Mouse (Mus musculus) heart, adult 2 months (tissue): ENCODE measurements around the gene Cdh4. TPM values are rescaled to one million over a fixed set of nuclear protein-coding genes. Genes with fewer than 3 reads are reported as not detected.
A peak's percentile ranks its signal among the peaks of the same experiment; 100 is the strongest.

ENCODE experiments used
- DNase-seq, 2 experiments: peaks; one replicate each; pipeline ENCODE4 v3.0.0; 2021
- H3K27ac ChIP-seq: fragments of 200-600 bp; 2 replicates; pipeline ENCODE4 v1.8.1; 2022
- H3K27me3 ChIP-seq: fragments of 200-500 bp; 2 replicates; pipeline ENCODE4 v1.6.1; 2012; ENCODE audit warnings: mild to moderate bottlenecking, low read length, inconsistent platforms, mixed read lengths; ENCODE audit not compliant: control insufficient read depth, insufficient read depth
- H3K36me3 ChIP-seq: fragments of 200-500 bp; 2 replicates; pipeline ENCODE4 v1.6.1; 2012; ENCODE audit warnings: low read length, inconsistent platforms; ENCODE audit not compliant: control insufficient read depth, insufficient read depth
- H3K4me1 ChIP-seq: fragments of 200-500 bp; 2 replicates; pipeline ENCODE4 v1.6.1; 2011; ENCODE audit warnings: low read length; ENCODE audit not compliant: control insufficient read depth, insufficient read depth
- H3K4me3 ChIP-seq: fragments of 200-600 bp; 2 replicates; pipeline ENCODE4 v1.8.1; 2022
- H3K79me2 ChIP-seq: fragments of 200-500 bp; replicated peaks from 2 replicates; pipeline ENCODE4 v1.6.1; 2012; ENCODE audit warnings: mild to moderate bottlenecking, inconsistent platforms, low read length, moderate library complexity, mixed read lengths; ENCODE audit not compliant: control insufficient read depth, insufficient read depth
- H3K9ac ChIP-seq: fragments of 200-500 bp; 2 replicates; pipeline ENCODE4 v1.6.1; 2012; ENCODE audit warnings: low read depth, mild to moderate bottlenecking, control low read depth, inconsistent platforms, low read length, mixed read lengths
- CTCF ChIP-seq: fragments of 200-600 bp; IDR thresholded peaks from 2 replicates; pipeline ENCODE4 v1.8.1; 2022; ENCODE audit warnings: antibody characterized with exemption, mild to moderate bottlenecking, moderate library complexity
- EP300 ChIP-seq: fragments of 200-500 bp; IDR thresholded peaks from 2 replicates; pipeline ENCODE4 v1.6.1; 2011; ENCODE audit warnings: low read depth, low read length, control low read depth; ENCODE audit not compliant: insufficient read depth
- POLR2A ChIP-seq: fragments of 200-500 bp; IDR thresholded peaks from 2 replicates; pipeline ENCODE4 v1.6.1; 2011; ENCODE audit warnings: mild to moderate bottlenecking, low read depth, low read length, control low read depth; ENCODE audit not compliant: insufficient read depth
- WGBS: fragments of 180-500 bp; shearing (Covaris S2); methylation state at CpG from one replicate; pipeline ENCODE4 v1.1.7; 2018; 5-methylcytosine and 5-hydroxymethylcytosine counted together
- intact Hi-C: fragments of 180-260 bp; cut with DNase I; formaldehyde crosslinking; loops from one replicate; pipeline ENCODE4 v1.15.1; 2025
- polyA plus RNA-seq: library from polyadenylated mRNA; depleted of rRNA; stranded (reverse); fragments of >200 nt; gene quantifications from 2 replicates; pipeline ENCODE4 v1.2.3, GENCODE M21; 2012
- total RNA-seq, 2 experiments: library from RNA; stranded (reverse); gene quantifications; 2 replicates each; pipeline ENCODE4 v1.2.3; 2021

The Cdh4 gene
- total and polyA plus RNA-seq, 3 experiments: 0.90 to 1.2 (median 0.93) TPM

- no peak for DNase-seq
- Histone ChIP-seq H3K9ac (no peak overlapping the region), H3K79me2 (no peaks in the 10 kb centered on the region), H3K4me3 (no peak overlapping the region), H3K36me3 (no peaks in the 10 kb centered on the region), H3K27me3 (no peaks in the 10 kb centered on the region), H3K27ac (no peak overlapping the region), H3K4me1 (no peaks in the 10 kb centered on the region)
- intact Hi-C loops: no loop called here
- TF ChIP-seq POLR2A: no peak
- no peak for TF ChIP-seq EP300
- no peak for TF ChIP-seq CTCF
- WGBS: 82% methylated on average over 10 of the region's 10 CpGs
Measured at GRCm38 (mm10) chr2:179630720-179631119, 188.5 kb downstream of the Cdh4 start.

- intact Hi-C loops: no loop called here
- no peak for TF ChIP-seq POLR2A
- no peak for TF ChIP-seq CTCF
- TF ChIP-seq EP300: no peak
- H3K27me3 ChIP-seq: no peaks in the 10 kb centered on the region
- H3K27ac ChIP-seq: peak overlapping the region; percentile 41; the same call in 1 of the 2 replicates
- no peak overlapping the region for H3K9ac ChIP-seq
- no peaks in the 10 kb centered on the region for H3K36me3 ChIP-seq
- no peak overlapping the region for H3K4me3 ChIP-seq
- no peaks in the 10 kb centered on the region for H3K4me1 ChIP-seq
- peak; percentile 21 to 44 for DNase-seq
- whole genome bisulfite sequencing: 48% methylated on average over 15 of the region's 15 CpGs
- no peaks in the 10 kb centered on the region for H3K79me2 ChIP-seq
Measured at GRCm38 (mm10) chr2:179640576-179641301, 198.5 kb downstream of the Cdh4 start.

GRCm38 (mm10) chr2:179648573-179649263 is 206.5 kb downstream of the Cdh4 start:
- DNase-seq: no peak
- no peak overlapping the region for H3K9ac ChIP-seq
- no peak overlapping the region for H3K4me3 ChIP-seq
- H3K36me3 ChIP-seq: no peaks in the 10 kb centered on the region
- 75% methylated on average over 20 of the region's 20 CpGs for WGBS
- intact Hi-C loops: no loop called here
- no peak for TF ChIP-seq CTCF
- TF ChIP-seq POLR2A: no peak
- TF ChIP-seq EP300: no peak
- H3K4me1 ChIP-seq: no peaks in the 10 kb centered on the region
- no peaks in the 10 kb centered on the region for H3K79me2 ChIP-seq
- no peak overlapping the region for H3K27ac ChIP-seq
- no peaks in the 10 kb centered on the region for H3K27me3 ChIP-seq

GRCm38 (mm10) chr2:179649370-179649769 is 207.1 kb downstream of the Cdh4 start:
- H3K79me2 ChIP-seq: no peaks in the 10 kb centered on the region
- WGBS: 64% methylated on average over 4 of the region's 4 CpGs
- no peak overlapping the region for H3K4me3 ChIP-seq
- TF ChIP-seq EP300 (no peak), CTCF (no peak), POLR2A (no peak)
- DNase-seq: no peak
- no peaks in the 10 kb centered on the region for H3K4me1 ChIP-seq
- no peak overlapping the region for H3K27ac ChIP-seq
- H3K27me3 ChIP-seq: no peaks in the 10 kb centered on the region
- no peak overlapping the region for H3K9ac ChIP-seq
- no peaks in the 10 kb centered on the region for H3K36me3 ChIP-seq
- intact Hi-C loops: no loop called here

GRCm38 (mm10) chr2:179650168-179650567 is 207.9 kb downstream of the Cdh4 start:
- no peaks in the 10 kb centered on the region for H3K36me3 ChIP-seq
- H3K4me1 ChIP-seq: no peaks in the 10 kb centered on the region
- H3K27ac ChIP-seq: no peak overlapping the region
- H3K4me3 ChIP-seq: no peak overlapping the region
- TF ChIP-seq EP300: no peak
- TF ChIP-seq CTCF: no peak
- no peak for TF ChIP-seq POLR2A
- intact Hi-C loops: no loop called here
- no peaks in the 10 kb centered on the region for H3K79me2 ChIP-seq
- WGBS: 83% methylated on average over 9 of the region's 9 CpGs
- no peaks in the 10 kb centered on the region for H3K27me3 ChIP-seq
- DNase-seq: no peak
- no peak overlapping the region for H3K9ac ChIP-seq

GRCm38 (mm10) chr2:179655506-179655905 is 213.3 kb downstream of the Cdh4 start:
- intact Hi-C loops: no loop called here
- Histone ChIP-seq H3K36me3 (no peaks in the 10 kb centered on the region), H3K9ac (no peak overlapping the region), H3K4me3 (no peak overlapping the region), H3K4me1 (no peaks in the 10 kb centered on the region), H3K79me2 (no peaks in the 10 kb centered on the region), H3K27me3 (no peaks in the 10 kb centered on the region), H3K27ac (no peak overlapping the region)
- DNase-seq: no peak
- TF ChIP-seq EP300 (no peak), CTCF (no peak), POLR2A (no peak)
- 59% methylated on average over 3 of the region's 3 CpGs for WGBS
